Mouse (Mus musculus): Measurements from ENCODE around the gene Cux1. TPM values are rescaled to one million over a fixed set of nuclear protein-coding genes. Genes with fewer than 3 reads are reported as not detected.

Cux1 gene
- total RNA-seq, 2 experiments from 2014 or later, result 49.8 to 52.4 TPM

DNA sequence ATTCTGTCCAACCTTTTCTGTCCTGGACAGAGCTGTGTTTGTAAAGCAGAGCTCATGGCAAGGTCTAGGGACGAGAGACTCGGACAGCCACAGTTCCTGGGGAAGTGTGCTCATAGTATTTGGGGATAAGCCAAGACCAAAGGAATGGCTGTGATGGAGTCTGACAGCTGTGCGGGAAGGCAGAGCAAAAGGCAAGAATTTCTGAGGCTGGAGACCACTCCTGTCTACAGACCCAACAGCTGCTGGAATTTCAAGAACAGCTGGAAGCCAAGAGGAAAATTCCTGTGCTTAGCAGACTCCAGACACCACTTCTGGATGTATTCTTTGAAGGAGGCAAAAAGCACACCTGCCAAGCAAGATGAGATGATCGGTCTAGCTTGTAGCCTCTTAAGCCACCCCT is 297.4 kb downstream of the Cux1 start:
- DNase-seq (ENCODE audit: low spot score in 2 of 2), result no peak

- DNase-seq (ENCODE audit: low spot score in 2 of 2), result no peak
These were observed 301.2 kb downstream of the Cux1 start for GRCm38 (mm10) chr5:136266077-136266476.

DNA sequence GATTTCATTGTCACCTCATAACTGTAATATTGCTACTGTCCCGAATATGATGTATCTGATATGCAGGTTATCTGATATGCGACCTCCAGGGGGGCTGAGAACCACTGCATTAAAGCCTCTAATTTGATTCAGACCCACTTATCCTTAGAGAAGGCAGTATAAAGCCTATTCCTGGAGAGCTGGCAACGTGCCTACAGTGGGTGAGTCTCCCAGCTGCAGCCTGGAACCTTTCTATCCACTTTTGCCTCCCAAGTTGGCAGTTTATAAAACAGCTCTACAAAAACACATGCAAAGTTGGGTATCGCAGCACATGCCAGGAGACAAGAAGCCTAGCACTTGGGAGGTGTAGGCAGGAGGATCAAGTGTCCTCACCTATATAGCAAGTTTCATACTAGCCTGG is 303.9 kb downstream of the Cux1 start:
- DNase-seq (ENCODE audit: low spot score in 2 of 2), result no peak

GRCm38 (mm10) chr5:136258919-136259318 is 308.4 kb downstream of the Cux1 start:
- DNase-seq (ENCODE audit: low spot score in 2 of 2), result peak; percentile 50 to 65

GRCm38 (mm10) chr5:136252899-136253298 is 314.4 kb downstream of the Cux1 start:
- DNase-seq (ENCODE audit: low spot score in 2 of 2), result peak; percentile 79 to 86

DNA sequence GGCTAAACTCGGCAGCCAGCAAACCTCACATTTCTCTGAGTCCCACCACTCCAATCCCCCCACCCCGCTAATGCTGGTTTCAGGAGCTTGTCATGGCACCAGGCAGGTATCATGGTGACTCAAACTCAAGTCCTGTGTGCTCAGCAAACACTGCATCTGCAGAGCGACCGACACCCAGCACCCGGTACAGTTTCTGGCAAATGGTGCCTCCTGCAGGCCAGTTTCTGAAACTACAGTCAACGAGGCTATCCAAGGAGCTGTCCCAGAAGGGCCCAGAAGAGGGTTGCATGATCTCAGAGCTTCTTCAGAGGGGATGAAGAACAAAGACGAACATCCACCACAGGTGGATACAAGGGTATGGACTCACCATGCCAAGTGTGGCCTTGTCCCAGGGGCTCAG is 316.3 kb downstream of the Cux1 start:
- DNase-seq (ENCODE audit: low spot score in 2 of 2), result no peak

- DNase-seq (ENCODE audit: low spot score in 2 of 2), result no peak
These were observed 318.8 kb downstream of the Cux1 start for GRCm38 (mm10) chr5:136248441-136248840.

DNA sequence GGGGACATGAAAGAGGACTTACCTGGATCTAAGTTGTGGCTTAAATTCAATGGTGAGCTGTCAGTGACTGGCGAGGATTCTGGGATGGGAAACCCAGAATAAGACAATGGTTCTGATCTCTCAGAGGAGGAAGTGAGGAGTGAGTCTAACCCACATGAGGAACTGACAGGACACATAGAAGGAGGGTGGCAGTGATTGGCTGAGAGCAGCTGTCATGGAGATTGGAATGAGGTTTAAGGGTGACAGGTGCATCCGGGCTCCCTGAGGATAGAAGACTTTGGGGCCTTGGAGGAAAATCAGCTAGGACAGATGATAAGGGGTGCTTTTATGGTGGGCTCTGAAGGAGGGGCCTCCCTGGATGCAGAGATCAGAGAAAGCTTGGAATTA is 320.8 kb downstream of the Cux1 start, which contains the start of gene Sh2b2:
TSS of gene Sh2b2 (minus strand) at position 105 of the 387 bp plus-strand sequence.
- DNase-seq (ENCODE audit: low spot score in 2 of 2), result no peak

- DNase-seq (ENCODE audit: low spot score in 2 of 2), result no peak
These were observed 321.5 kb downstream of the Cux1 start for GRCm38 (mm10) chr5:136245541-136246451.

DNA sequence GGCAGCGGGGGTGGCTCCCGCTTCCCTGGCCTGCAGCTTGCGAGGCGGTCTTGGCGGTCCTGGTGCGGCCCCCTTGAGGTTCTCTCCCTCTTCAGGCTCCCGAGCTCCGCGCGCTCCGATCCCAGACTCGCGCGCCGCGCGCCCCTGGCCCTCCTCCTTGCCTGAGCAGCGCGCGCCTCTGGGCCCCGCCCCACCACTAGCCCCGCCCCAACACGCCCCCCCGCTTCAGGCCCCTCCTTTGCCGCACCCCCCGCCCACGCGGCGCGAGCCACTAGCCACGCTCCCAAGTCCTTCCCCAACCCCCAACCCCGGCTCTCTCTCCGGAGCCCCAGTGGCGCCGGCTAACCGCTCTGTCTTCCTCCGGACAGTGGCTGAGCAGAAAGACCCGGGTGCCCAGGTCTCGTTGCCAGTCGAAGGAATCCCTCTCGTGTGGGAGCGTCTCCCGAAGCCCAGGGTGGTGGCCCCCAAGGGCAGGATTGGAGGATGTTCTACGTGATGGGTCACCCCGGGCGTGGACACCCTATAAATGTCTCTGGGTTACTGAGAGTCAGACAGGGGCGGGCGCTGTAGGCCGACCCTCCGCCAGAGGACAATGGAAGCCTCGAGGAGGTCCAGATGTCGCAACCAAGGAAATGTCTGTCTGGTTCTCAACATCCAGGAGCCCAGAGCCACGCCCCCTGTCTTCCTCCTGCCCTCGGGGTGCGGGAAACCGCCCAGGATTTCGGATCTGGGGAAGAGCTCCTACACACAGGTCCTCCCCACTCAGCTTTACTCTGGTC is 322.3 kb downstream of the Cux1 start:
- DNase-seq (ENCODE audit: low spot score in 2 of 2), result peak; percentile 80 to 82

DNA sequence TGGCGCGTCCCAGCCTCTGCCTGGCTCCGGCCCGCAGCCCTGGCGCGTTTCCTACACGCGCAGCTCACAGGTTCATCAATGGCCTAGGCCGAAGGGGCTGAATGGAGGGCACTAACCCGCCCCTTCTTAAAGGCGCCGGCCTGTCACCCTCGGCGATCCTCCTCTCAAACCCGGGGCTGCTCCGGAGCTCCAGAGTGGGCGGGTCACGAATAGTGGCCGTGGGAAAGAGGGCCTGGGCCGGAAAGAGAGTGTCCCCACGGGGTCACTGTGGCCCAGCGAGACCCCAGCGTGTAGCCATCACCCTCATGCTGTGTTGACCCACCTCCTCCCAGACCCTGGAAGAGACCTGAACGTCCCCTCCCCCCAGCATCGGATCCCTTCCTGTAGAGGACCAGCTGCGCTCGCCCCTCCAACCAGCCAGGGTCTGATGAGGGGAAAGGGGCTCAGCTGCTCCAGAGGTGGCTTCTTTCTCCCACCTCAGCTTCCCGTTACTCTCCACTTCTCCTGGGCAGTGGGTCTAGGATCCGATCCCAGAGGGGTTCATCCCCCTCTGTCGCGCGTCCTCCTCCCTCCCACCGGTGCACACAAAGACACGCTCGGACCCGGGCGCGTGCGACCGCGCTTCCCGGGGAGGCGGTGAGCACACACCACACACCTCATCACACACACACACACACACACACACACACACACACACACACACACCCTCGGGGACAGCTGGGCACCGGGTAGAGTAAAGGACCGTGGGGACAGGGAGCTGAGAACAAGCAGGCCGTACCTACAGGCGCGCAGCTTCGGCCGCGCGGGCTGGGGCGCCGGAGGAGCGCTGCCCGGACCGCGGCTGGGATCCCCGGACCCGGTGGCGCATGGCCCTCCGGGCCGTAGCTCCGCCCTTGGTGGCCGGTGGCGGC is 323.2 kb downstream of the Cux1 start:
- DNase-seq (ENCODE audit: low spot score in 2 of 2), result peak; percentile 18 to 19

DNA sequence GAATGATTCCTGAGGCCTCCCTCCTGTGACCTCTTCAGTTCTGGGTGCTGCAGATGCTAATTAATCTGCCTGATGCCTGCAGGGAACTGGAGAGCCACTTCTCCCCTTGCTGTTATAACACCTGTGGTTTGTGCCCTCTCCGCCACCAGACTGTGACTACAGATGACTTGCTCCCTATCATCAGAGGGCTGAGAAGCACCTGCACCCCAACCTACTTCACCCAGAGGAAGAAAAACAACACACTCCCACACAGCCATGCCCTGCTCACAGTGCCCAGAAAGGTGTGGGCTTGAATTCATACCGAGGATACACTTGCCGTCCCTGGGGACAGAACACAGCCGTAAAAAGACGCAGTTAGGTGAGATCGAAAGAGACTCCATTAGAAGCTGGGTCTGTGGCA is 326.1 kb downstream of the Cux1 start:
- DNase-seq (ENCODE audit: low spot score in 2 of 2), result no peak

DNA sequence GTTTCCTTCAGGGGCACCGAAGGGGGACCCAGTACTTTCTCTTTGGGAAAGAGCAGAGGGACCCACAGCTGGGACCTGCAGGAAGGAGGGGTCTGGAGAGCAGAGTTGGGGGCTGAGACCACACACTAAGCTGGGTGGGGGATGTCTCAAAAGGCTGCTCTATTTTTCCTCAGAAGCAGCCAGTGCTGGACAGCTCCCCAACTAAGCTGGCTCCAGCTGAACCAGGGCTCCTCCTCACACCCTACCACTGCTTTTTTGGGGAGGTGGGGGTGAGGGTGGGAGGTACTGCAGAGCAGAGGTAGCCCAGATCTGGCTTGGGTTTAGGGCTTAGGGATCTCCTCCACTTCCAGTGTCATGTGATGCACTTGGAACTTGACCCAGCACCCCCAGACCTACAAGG is 326.9 kb downstream of the Cux1 start:
- DNase-seq (ENCODE audit: low spot score in 2 of 2), result no peak

GRCm38 (mm10) chr5:136237607-136238006 is 329.7 kb downstream of the Cux1 start:
- no peak for DNase-seq (ENCODE audit: low spot score in 2 of 2)

GRCm38 (mm10) chr5:136236611-136237010 is 330.7 kb downstream of the Cux1 start:
- no peak for DNase-seq (ENCODE audit: low spot score in 2 of 2)

GRCm38 (mm10) chr5:136230348-136231035 is 336.8 kb downstream of the Cux1 start:
- no peak for DNase-seq (ENCODE audit: low spot score in 2 of 2)

DNA sequence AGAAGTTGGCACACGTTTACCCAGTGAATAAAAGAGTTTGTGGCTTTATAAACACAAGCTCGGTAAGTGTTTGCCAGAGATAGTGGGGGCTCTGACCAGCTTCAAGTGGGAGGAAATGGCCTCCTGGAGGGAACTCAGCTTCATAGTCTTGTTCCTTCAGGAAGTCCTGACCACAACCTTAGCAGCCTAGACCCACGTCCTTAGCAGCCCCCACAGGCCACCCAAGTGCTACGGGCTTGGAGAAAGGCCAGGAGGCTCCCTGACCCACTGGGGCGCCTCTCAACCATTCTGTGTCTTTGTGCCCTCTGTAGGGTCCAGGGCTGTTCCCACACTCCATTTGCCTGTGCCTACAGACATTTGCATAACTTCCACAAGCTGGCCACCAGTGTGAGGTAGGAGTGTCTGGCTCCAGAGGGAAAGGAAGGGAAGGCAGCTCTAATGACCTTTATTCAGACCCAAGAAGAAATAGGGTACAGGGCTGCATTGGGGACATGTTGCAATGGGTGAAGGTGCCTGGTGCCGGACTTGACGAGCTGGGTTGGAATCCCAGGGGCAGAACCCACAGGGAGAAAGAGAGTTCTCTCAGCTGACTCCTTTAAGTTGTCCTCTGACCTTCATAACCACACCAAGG is 340.9 kb downstream of the Cux1 start:
- no peak for DNase-seq (ENCODE audit: low spot score in 2 of 2)

GRCm38 (mm10) chr5:136218585-136218984 is 348.7 kb downstream of the Cux1 start:
- DNase-seq (ENCODE audit: low spot score in 2 of 2), result no peak

- DNase-seq (ENCODE audit: low spot score in 2 of 2), result no peak
These were observed 349.3 kb downstream of the Cux1 start for GRCm38 (mm10) chr5:136217932-136218381.

All from layer of hippocampus, postnatal 14 days (tissue).